Mouse (Mus musculus): Measurements from ENCODE around the gene Fmn2. TPM values are rescaled to one million over a fixed set of nuclear protein-coding genes. Genes with fewer than 3 reads are reported as not detected.

Gene Fmn2
- polyA plus RNA-seq, 1 experiment from 2014 or later, result 0.74 TPM

DNA sequence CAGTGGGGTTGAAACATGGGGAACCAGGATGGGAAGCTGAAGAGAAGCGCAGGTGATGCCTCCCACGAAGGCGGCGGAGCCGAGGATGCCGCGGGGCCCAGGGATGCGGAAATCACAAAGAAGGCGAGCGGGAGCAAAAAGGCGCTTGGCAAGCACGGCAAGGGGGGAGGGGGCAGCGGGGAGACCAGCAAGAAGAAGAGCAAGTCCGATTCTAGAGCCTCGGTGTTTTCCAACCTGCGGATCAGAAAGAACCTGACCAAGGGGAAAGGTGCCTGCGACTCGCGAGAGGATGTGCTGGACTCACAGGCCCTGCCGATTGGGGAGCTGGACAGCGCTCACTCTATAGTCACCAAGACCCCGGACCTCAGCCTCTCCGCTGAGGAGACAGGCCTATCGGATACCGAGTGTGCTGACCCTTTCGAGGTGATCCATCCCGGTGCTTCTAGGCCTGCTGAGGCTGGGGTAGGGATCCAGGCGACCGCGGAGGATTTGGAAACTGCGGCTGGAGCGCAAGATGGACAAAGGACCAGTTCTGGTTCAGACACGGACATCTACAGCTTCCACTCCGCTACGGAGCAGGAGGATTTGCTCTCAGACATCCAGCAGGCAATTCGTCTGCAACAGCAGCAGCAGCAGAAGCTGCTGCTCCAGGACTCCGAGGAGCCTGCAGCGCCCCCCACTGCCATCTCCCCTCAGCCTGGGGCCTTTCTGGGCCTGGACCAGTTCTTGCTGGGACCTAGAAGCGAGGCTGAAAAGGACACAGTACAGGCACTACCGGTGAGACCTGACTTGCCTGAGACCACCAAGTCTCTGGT, 613 bp downstream of the Fmn2 start:
- Histone ChIP-seq H3K9ac (ENCODE audit: low read length) (peak overlapping the region; percentile 68), H3K36me3 (ENCODE audit: control insufficient read depth, insufficient read depth, low read length) (no peaks in the 10 kb centered on the region), H3K9me3 (ENCODE audit: control insufficient read depth, low read length) (no peaks in the 10 kb centered on the region), H3K4me3 (ENCODE audit: control insufficient read depth in 1 of 2, insufficient read depth in 1 of 2, low read depth in 1 of 2, low read length in 2 of 2) (peak overlapping the region; percentile 44 to 65), H3K27me3 (ENCODE audit: control insufficient read depth, insufficient read depth, low read length) (peaks cover 17% of the 10 kb centered on the region), H3K27ac (replicated peaks in 1 of 2; ENCODE audit: control insufficient read depth in 1 of 2, insufficient read depth in 1 of 2, low read depth in 2 of 2, low read length in 2 of 2) (no peak overlapping the region), H3K4me2 (ENCODE audit: low read length) (peak overlapping the region; percentile 99), H3K4me1 (ENCODE audit: control insufficient read depth in 2 of 2, insufficient read depth in 2 of 2, low read length in 2 of 2) (peaks cover 5 to 12% of the 10 kb centered on the region in 2 experiments)
- 1% methylated on average over 40 of the region's 40 CpGs for WGBS
- ATAC-seq (ENCODE audit: insufficient number of reproducible peaks, insufficient read depth, low FRiP score, low read depth), result no peak

DNA sequence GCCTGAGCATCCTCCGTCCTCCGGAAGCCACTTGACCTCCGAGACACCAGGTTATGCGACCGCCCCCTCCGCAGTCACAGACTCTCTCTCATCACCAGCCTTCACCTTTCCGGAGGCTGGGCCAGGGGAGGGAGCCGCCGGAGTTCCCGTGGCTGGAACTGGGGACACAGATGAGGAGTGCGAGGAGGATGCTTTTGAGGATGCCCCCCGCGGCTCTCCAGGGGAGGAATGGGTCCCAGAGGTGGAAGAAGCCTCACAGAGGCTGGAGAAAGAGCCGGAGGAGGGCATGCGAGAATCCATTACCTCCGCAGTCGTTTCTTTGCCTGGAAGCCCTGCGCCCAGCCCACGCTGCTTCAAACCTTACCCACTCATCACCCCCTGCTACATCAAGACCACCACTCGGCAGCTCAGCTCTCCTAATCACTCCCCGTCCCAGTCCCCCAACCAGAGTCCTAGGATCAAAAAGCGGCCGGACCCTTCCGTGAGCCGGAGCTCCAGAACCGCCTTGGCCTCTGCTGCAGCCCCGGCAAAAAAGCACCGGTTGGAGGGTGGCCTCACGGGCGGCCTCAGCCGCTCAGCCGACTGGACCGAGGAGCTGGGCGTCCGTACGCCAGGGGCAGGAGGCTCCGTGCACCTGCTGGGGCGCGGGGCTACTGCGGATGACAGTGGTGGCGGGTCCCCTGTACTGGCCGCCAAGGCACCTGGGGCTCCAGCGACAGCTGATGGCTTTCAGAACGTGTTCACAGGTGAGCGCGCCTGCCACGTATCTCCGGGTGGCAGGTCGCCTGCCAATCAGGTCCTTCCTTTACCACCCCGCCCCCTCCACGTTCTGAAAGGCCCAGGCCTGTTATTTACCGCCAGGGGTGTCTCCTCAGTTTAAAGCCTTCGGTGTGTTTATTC, 1.5 kb downstream of the Fmn2 start:
- Histone ChIP-seq H3K9me3 (ENCODE audit: control insufficient read depth, low read length) (no peaks in the 10 kb centered on the region), H3K4me2 (ENCODE audit: low read length) (peak overlapping the region; percentile 99), H3K36me3 (ENCODE audit: control insufficient read depth, insufficient read depth, low read length) (no peaks in the 10 kb centered on the region), H3K27me3 (ENCODE audit: control insufficient read depth, insufficient read depth, low read length) (peaks cover 17% of the 10 kb centered on the region), H3K4me1 (ENCODE audit: control insufficient read depth in 2 of 2, insufficient read depth in 2 of 2, low read length in 2 of 2) (peaks cover 5 to 14% of the 10 kb centered on the region in 2 experiments), H3K27ac (replicated peaks in 1 of 2; ENCODE audit: control insufficient read depth in 1 of 2, insufficient read depth in 1 of 2, low read depth in 2 of 2, low read length in 2 of 2) (no peak overlapping the region), H3K9ac (ENCODE audit: low read length) (peak overlapping the region; percentile 68), H3K4me3 (ENCODE audit: control insufficient read depth in 1 of 2, insufficient read depth in 1 of 2, low read depth in 1 of 2, low read length in 2 of 2) (peak overlapping the region; percentile 44 to 65)
- WGBS, result under 1% methylated on average over 53 of the region's 53 CpGs
- 0 out of 2 replicates have a peak, but pooled peaks have one; percentile 47 for ATAC-seq (ENCODE audit: insufficient number of reproducible peaks, insufficient read depth, low FRiP score, low read depth)

DNA sequence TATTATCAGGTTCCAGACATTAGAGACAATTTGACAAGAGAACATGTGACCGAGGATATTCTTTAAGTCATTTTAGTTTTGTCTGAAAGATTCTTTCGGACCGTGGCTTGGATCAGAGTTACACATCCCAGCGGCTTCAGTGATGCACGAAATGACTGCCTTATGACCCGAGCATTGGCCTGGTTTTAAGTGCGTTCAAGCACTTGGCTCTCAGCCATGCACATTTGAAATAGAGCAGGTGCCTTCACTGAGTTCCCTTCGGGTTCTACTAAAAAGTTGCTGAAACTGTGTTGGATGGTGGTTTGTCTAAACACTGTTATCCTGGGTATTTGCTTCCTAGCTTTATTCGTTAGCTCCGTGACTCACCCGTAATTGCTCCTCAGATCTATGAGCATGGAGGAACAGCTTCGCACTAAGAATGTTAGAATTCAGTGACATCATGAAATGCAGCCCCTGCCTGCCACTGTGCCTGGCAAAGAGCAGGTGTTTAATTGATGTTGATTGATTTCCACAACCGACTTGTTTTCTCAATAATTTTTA, 7.0 kb downstream of the Fmn2 start:
- no peaks in the 10 kb centered on the region for H3K9me3 ChIP-seq (ENCODE audit: control insufficient read depth, low read length)
- 28% methylated on average over 13 of the region's 13 CpGs for WGBS
- H3K4me1 ChIP-seq (ENCODE audit: control insufficient read depth in 2 of 2, insufficient read depth in 2 of 2, low read length in 2 of 2), result peaks cover 0 to 11% of the 10 kb centered on the region in 2 experiments; a peak in 1 of 4 replicates
- peaks cover 1% of the 10 kb centered on the region for H3K27me3 ChIP-seq (ENCODE audit: control insufficient read depth, insufficient read depth, low read length)
- H3K4me3 ChIP-seq (ENCODE audit: control insufficient read depth in 1 of 2, insufficient read depth in 1 of 2, low read depth in 1 of 2, low read length in 2 of 2), result no peak overlapping the region
- no peak for ATAC-seq (ENCODE audit: insufficient number of reproducible peaks, insufficient read depth, low FRiP score, low read depth)
- H3K36me3 ChIP-seq (ENCODE audit: control insufficient read depth, insufficient read depth, low read length), result no peaks in the 10 kb centered on the region
- H3K4me2 ChIP-seq (ENCODE audit: low read length), result peak overlapping the region; percentile 26; the same call in 1 of the 2 replicates
- no peak overlapping the region for H3K9ac ChIP-seq (ENCODE audit: low read length)
- H3K27ac ChIP-seq (replicated peaks in 1 of 2; ENCODE audit: control insufficient read depth in 1 of 2, insufficient read depth in 1 of 2, low read depth in 2 of 2, low read length in 2 of 2), result no peak overlapping the region

DNA sequence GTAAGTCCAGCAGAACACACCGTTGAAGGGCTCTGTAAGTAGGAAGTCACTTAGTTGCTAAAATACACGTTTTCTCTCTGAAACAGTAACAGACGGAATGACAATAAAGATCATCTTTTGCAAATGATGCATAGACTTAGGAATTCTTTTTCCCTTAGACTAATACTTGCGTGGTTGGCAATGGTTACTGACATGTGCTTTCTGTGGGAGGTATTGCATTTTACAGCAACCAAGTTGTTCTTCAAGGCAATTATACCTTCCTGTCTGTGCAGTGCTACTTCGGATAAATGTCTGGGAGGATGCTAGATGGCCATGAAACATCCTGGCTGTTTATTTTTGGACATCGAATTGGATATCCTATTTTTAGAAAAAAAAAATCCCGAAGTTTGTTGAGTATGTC, 11.8 kb downstream of the Fmn2 start:
- no peaks in the 10 kb centered on the region for H3K27me3 ChIP-seq (ENCODE audit: control insufficient read depth, insufficient read depth, low read length)
- no peak overlapping the region for H3K4me3 ChIP-seq (ENCODE audit: control insufficient read depth in 1 of 2, insufficient read depth in 1 of 2, low read depth in 1 of 2, low read length in 2 of 2)
- no peaks in the 10 kb centered on the region for H3K36me3 ChIP-seq (ENCODE audit: control insufficient read depth, insufficient read depth, low read length)
- H3K4me2 ChIP-seq (ENCODE audit: low read length), result no peak overlapping the region
- H3K9me3 ChIP-seq (ENCODE audit: control insufficient read depth, low read length), result no peaks in the 10 kb centered on the region
- ATAC-seq (ENCODE audit: insufficient number of reproducible peaks, insufficient read depth, low FRiP score, low read depth), result no peak
- WGBS, result 70% methylated on average over 7 of the region's 7 CpGs
- H3K27ac ChIP-seq (replicated peaks in 1 of 2; ENCODE audit: control insufficient read depth in 1 of 2, insufficient read depth in 1 of 2, low read depth in 2 of 2, low read length in 2 of 2), result no peak overlapping the region
- peaks cover 0 to 5% of the 10 kb centered on the region in 2 experiments; a peak in 1 of 4 replicates for H3K4me1 ChIP-seq (ENCODE audit: control insufficient read depth in 2 of 2, insufficient read depth in 2 of 2, low read length in 2 of 2)
- no peak overlapping the region for H3K9ac ChIP-seq (ENCODE audit: low read length)

DNA sequence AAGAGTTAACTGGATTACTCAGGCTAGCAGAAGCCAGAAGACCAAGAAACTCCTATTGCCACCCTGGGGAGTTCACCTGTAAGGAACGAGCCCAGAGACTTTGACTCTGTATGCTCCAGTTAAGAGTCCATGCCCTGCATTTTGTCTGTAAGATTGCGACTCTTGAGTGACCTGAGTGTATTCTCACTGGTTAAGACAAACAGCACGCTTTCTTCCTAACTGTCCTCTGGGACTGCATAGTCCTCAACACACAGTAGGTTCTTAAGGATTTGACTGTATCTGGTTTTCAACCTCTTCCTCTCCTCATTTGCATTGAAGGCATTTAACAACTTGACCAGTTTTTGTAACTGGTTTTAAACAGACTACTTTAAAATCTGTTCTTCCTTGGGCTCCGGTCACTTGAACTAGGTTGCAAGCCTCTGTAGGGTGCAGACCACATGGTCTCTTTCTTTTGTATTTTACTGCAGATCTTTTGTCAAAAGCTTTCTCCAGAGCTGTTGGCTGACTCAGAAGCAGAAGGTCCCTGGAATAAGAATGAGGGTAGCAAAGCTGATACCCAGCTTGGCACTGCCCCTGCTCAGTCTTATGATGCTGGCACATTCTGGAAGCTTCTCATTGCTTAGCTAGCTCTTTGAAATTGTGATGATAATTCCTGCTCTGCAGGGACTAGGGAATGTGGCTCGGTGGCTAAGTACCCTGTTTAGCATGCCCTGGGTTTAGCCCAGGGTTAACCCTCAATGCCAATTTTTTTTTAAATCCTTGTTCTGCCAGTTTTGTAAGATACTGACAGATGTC, 20.5 kb downstream of the Fmn2 start:
- 74% methylated on average over 5 of the region's 5 CpGs for WGBS

DNA sequence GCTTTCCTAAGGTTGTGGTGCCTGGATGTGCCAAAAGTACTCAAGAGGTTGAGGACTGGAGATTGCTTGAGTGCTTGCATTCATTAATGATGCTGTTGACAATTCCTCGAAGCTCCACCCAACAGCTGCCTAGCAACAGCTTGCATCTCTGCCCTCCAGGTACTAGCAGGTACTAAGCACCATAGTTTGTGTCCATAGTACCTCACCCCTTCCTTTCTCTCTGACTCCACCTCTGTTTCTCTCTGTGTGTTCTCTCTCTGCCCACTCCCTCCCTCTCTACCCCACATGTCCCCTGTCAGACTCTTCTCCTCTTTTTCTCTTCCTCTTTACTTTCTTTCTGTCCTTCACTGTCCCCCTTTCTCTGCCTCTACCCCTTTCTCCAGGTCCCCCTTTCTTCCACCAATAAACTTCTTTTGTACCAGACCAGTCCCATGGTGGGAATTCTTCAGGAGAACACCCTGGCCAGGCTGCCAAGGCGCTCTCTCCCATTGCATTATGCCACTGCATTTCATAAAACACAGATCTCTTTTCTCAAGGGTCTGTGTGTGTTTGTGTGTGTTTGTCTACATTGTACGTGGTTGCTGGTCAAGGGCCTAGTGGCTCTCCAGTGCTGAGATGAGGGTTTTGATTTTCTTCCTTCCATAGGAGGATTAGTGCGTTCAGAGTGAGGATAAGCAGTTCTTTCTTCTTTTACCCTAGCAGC, 21.3 kb downstream of the Fmn2 start:
- 71% methylated on average over 4 of the region's 4 CpGs for WGBS
- no peak for ATAC-seq (ENCODE audit: insufficient number of reproducible peaks, insufficient read depth, low FRiP score, low read depth)
- H3K36me3 ChIP-seq (ENCODE audit: control insufficient read depth, insufficient read depth, low read length), result no peaks in the 10 kb centered on the region
- H3K27me3 ChIP-seq (ENCODE audit: control insufficient read depth, insufficient read depth, low read length), result no peaks in the 10 kb centered on the region
- no peak overlapping the region for H3K4me2 ChIP-seq (ENCODE audit: low read length)
- no peak overlapping the region for H3K4me3 ChIP-seq (ENCODE audit: control insufficient read depth in 1 of 2, insufficient read depth in 1 of 2, low read depth in 1 of 2, low read length in 2 of 2)
- no peaks in the 10 kb centered on the region for H3K4me1 ChIP-seq (ENCODE audit: control insufficient read depth in 2 of 2, insufficient read depth in 2 of 2, low read length in 2 of 2)
- H3K9ac ChIP-seq (ENCODE audit: low read length), result no peak overlapping the region
- H3K27ac ChIP-seq (replicated peaks in 1 of 2; ENCODE audit: control insufficient read depth in 1 of 2, insufficient read depth in 1 of 2, low read depth in 2 of 2, low read length in 2 of 2), result no peak overlapping the region
- H3K9me3 ChIP-seq (ENCODE audit: control insufficient read depth, low read length), result no peaks in the 10 kb centered on the region

More for the DNA sequence above, 20.5 kb downstream of the Fmn2 start:
- no peak overlapping the region for H3K9ac ChIP-seq (ENCODE audit: low read length)
- ATAC-seq (ENCODE audit: insufficient number of reproducible peaks, insufficient read depth, low FRiP score, low read depth), result no peak
- no peaks in the 10 kb centered on the region for H3K27me3 ChIP-seq (ENCODE audit: control insufficient read depth, insufficient read depth, low read length)
- H3K4me2 ChIP-seq (ENCODE audit: low read length), result no peak overlapping the region
- H3K9me3 ChIP-seq (ENCODE audit: control insufficient read depth, low read length), result no peaks in the 10 kb centered on the region
- H3K27ac ChIP-seq (replicated peaks in 1 of 2; ENCODE audit: control insufficient read depth in 1 of 2, insufficient read depth in 1 of 2, low read depth in 2 of 2, low read length in 2 of 2), result no peak overlapping the region
- H3K4me1 ChIP-seq (ENCODE audit: control insufficient read depth in 2 of 2, insufficient read depth in 2 of 2, low read length in 2 of 2), result no peaks in the 10 kb centered on the region
- H3K4me3 ChIP-seq (ENCODE audit: control insufficient read depth in 1 of 2, insufficient read depth in 1 of 2, low read depth in 1 of 2, low read length in 2 of 2), result no peak overlapping the region
- H3K36me3 ChIP-seq (ENCODE audit: control insufficient read depth, insufficient read depth, low read length), result no peaks in the 10 kb centered on the region
